Mouse (Mus musculus): ENCODE results near the gene Eya3. TPM values are rescaled to one million over a fixed set of nuclear protein-coding genes. Genes with fewer than 3 reads are reported as not detected.
"Not testable (repeated sequence)": the region's sequence is repeated elsewhere in the genome, so short reads cannot be mapped to it uniquely, and the experiment has no call there.

The Eya3 gene
- polyA plus RNA-seq, 1 experiment from 2014 or later, result 34.1 TPM

- not testable (repeated sequence) for H3K9ac ChIP-seq (ENCODE audit: low read depth, low read length)
Observed at GRCm38 (mm10) chr4:132737154-132737553, 98.4 kb downstream of the Eya3 start.

GRCm38 (mm10) chr4:132741491-132741890, 102.7 kb downstream of the Eya3 start:
- no peak for ATAC-seq (ENCODE audit: low FRiP score)
- WGBS, result 91% methylated on average over 7 of the region's 7 CpGs

More at GRCm38 (mm10) chr4:132737154-132737553, 98.4 kb downstream of the Eya3 start:
- not testable (repeated sequence) for DNase-seq (ENCODE audit: low spot score); H3K27me3 ChIP-seq (ENCODE audit: control insufficient read depth, insufficient read depth, low read length); H3K4me2 ChIP-seq (replicated peaks; ENCODE audit: low read depth, low read length); H3K27ac ChIP-seq (ENCODE audit: low read depth, low read length); H3K4me1 ChIP-seq (replicated peaks; ENCODE audit: control insufficient read depth, insufficient read depth, low read length); H3K9me3 ChIP-seq (ENCODE audit: control insufficient read depth, low read length); ATAC-seq (ENCODE audit: low FRiP score); H3K36me3 ChIP-seq (ENCODE audit: control insufficient read depth, insufficient read depth, low read length); H3K4me3 ChIP-seq (ENCODE audit: low read depth, low read length)
- 92% methylated on average over 9 of the region's 9 CpGs for whole genome bisulfite sequencing

GRCm38 (mm10) chr4:132743992-132744911, 105.5 kb downstream of the Eya3 start:
- Histone ChIP-seq H3K27me3 (ENCODE audit: control insufficient read depth, insufficient read depth, low read length) (no peaks in the 10 kb centered on the region), H3K9ac (ENCODE audit: low read depth, low read length) (no peak overlapping the region), H3K4me3 (ENCODE audit: low read depth, low read length) (no peak overlapping the region), H3K27ac (ENCODE audit: low read depth, low read length) (no peak overlapping the region), H3K9me3 (ENCODE audit: control insufficient read depth, low read length) (no peaks in the 10 kb centered on the region), H3K36me3 (ENCODE audit: control insufficient read depth, insufficient read depth, low read length) (no peaks in the 10 kb centered on the region), H3K4me1 (replicated peaks; ENCODE audit: control insufficient read depth, insufficient read depth, low read length) (no peaks in the 10 kb centered on the region), H3K4me2 (replicated peaks; ENCODE audit: low read depth, low read length) (no peak overlapping the region)
- no peak for DNase-seq (ENCODE audit: low spot score)
- 83% methylated on average over 11 of the region's 11 CpGs for WGBS
- ATAC-seq (ENCODE audit: low FRiP score), result no peak

More at GRCm38 (mm10) chr4:132741491-132741890, 102.7 kb downstream of the Eya3 start:
- H3K27ac ChIP-seq (ENCODE audit: low read depth, low read length), result no peak overlapping the region
- DNase-seq (ENCODE audit: low spot score), result no peak
- H3K9ac ChIP-seq (ENCODE audit: low read depth, low read length), result no peak overlapping the region
- no peaks in the 10 kb centered on the region for H3K9me3 ChIP-seq (ENCODE audit: control insufficient read depth, low read length)
- no peaks in the 10 kb centered on the region for H3K36me3 ChIP-seq (ENCODE audit: control insufficient read depth, insufficient read depth, low read length)
- no peak overlapping the region for H3K4me3 ChIP-seq (ENCODE audit: low read depth, low read length)
- no peak overlapping the region for H3K4me2 ChIP-seq (replicated peaks; ENCODE audit: low read depth, low read length)
- H3K27me3 ChIP-seq (ENCODE audit: control insufficient read depth, insufficient read depth, low read length), result no peaks in the 10 kb centered on the region
- no peaks in the 10 kb centered on the region for H3K4me1 ChIP-seq (replicated peaks; ENCODE audit: control insufficient read depth, insufficient read depth, low read length)

GRCm38 (mm10) chr4:132746911-132747517, 108.2 kb downstream of the Eya3 start:
- H3K9ac ChIP-seq (ENCODE audit: low read depth, low read length), result no peak overlapping the region
- ATAC-seq (ENCODE audit: low FRiP score), result no peak
- H3K4me3 ChIP-seq (ENCODE audit: low read depth, low read length), result no peak overlapping the region
- 86% methylated on average over 9 of the region's 9 CpGs for WGBS
- no peaks in the 10 kb centered on the region for H3K4me1 ChIP-seq (replicated peaks; ENCODE audit: control insufficient read depth, insufficient read depth, low read length)
- H3K9me3 ChIP-seq (ENCODE audit: control insufficient read depth, low read length), result no peaks in the 10 kb centered on the region
- no peaks in the 10 kb centered on the region for H3K36me3 ChIP-seq (ENCODE audit: control insufficient read depth, insufficient read depth, low read length)
- H3K27me3 ChIP-seq (ENCODE audit: control insufficient read depth, insufficient read depth, low read length), result no peaks in the 10 kb centered on the region
- DNase-seq (ENCODE audit: low spot score), result no peak
- no peak overlapping the region for H3K27ac ChIP-seq (ENCODE audit: low read depth, low read length)
- no peak overlapping the region for H3K4me2 ChIP-seq (replicated peaks; ENCODE audit: low read depth, low read length)

GRCm38 (mm10) chr4:132747664-132748259, 109.0 kb downstream of the Eya3 start:
- no peak overlapping the region for H3K4me3 ChIP-seq (ENCODE audit: low read depth, low read length)
- ATAC-seq (ENCODE audit: low FRiP score), result no peak
- no peak overlapping the region for H3K4me2 ChIP-seq (replicated peaks; ENCODE audit: low read depth, low read length)

GRCm38 (mm10) chr4:132748778-132749177, 110.0 kb downstream of the Eya3 start:
- WGBS, result 91% methylated on average over 4 of the region's 4 CpGs
- Histone ChIP-seq H3K36me3 (ENCODE audit: control insufficient read depth, insufficient read depth, low read length) (no peaks in the 10 kb centered on the region), H3K27me3 (ENCODE audit: control insufficient read depth, insufficient read depth, low read length) (no peaks in the 10 kb centered on the region), H3K4me1 (replicated peaks; ENCODE audit: control insufficient read depth, insufficient read depth, low read length) (no peaks in the 10 kb centered on the region), H3K4me2 (replicated peaks; ENCODE audit: low read depth, low read length) (no peak overlapping the region), H3K27ac (ENCODE audit: low read depth, low read length) (no peak overlapping the region), H3K4me3 (ENCODE audit: low read depth, low read length) (no peak overlapping the region), H3K9me3 (ENCODE audit: control insufficient read depth, low read length) (no peaks in the 10 kb centered on the region), H3K9ac (ENCODE audit: low read depth, low read length) (no peak overlapping the region)
- ATAC-seq (ENCODE audit: low FRiP score) (no peak), DNase-seq (ENCODE audit: low spot score) (no peak)

More at GRCm38 (mm10) chr4:132747664-132748259, 109.0 kb downstream of the Eya3 start:
- Histone ChIP-seq H3K4me1 (replicated peaks; ENCODE audit: control insufficient read depth, insufficient read depth, low read length) (no peaks in the 10 kb centered on the region), H3K27me3 (ENCODE audit: control insufficient read depth, insufficient read depth, low read length) (no peaks in the 10 kb centered on the region), H3K9ac (ENCODE audit: low read depth, low read length) (no peak overlapping the region), H3K36me3 (ENCODE audit: control insufficient read depth, insufficient read depth, low read length) (no peaks in the 10 kb centered on the region), H3K9me3 (ENCODE audit: control insufficient read depth, low read length) (no peaks in the 10 kb centered on the region), H3K27ac (ENCODE audit: low read depth, low read length) (no peak overlapping the region)
- WGBS, result 78% methylated on average over 9 of the region's 9 CpGs
- DNase-seq (ENCODE audit: low spot score), result no peak

GRCm38 (mm10) chr4:132749258-132749982, 110.6 kb downstream of the Eya3 start:
- Histone ChIP-seq H3K9ac (ENCODE audit: low read depth, low read length) (no peak overlapping the region), H3K9me3 (ENCODE audit: control insufficient read depth, low read length) (no peaks in the 10 kb centered on the region), H3K4me1 (replicated peaks; ENCODE audit: control insufficient read depth, insufficient read depth, low read length) (no peaks in the 10 kb centered on the region), H3K27ac (ENCODE audit: low read depth, low read length) (no peak overlapping the region), H3K27me3 (ENCODE audit: control insufficient read depth, insufficient read depth, low read length) (no peaks in the 10 kb centered on the region), H3K36me3 (ENCODE audit: control insufficient read depth, insufficient read depth, low read length) (no peaks in the 10 kb centered on the region), H3K4me3 (ENCODE audit: low read depth, low read length) (no peak overlapping the region), H3K4me2 (replicated peaks; ENCODE audit: low read depth, low read length) (no peak overlapping the region)
- ATAC-seq (ENCODE audit: low FRiP score) (no peak), DNase-seq (ENCODE audit: low spot score) (no peak)
- 86% methylated on average over 6 of the region's 6 CpGs for WGBS

- no peaks in the 10 kb centered on the region for H3K36me3 ChIP-seq (ENCODE audit: control insufficient read depth, insufficient read depth, low read length)
- no peaks in the 10 kb centered on the region for H3K4me1 ChIP-seq (replicated peaks; ENCODE audit: control insufficient read depth, insufficient read depth, low read length)
- DNase-seq (ENCODE audit: low spot score) (no peak), ATAC-seq (ENCODE audit: low FRiP score) (no peak)
- H3K27ac ChIP-seq (ENCODE audit: low read depth, low read length), result no peak overlapping the region
- no peak overlapping the region for H3K9ac ChIP-seq (ENCODE audit: low read depth, low read length)
- no peak overlapping the region for H3K4me2 ChIP-seq (replicated peaks; ENCODE audit: low read depth, low read length)
- H3K27me3 ChIP-seq (ENCODE audit: control insufficient read depth, insufficient read depth, low read length), result peaks cover 4% of the 10 kb centered on the region; the same call in 1 of the 2 replicates
- 77% methylated on average over 6 of the region's 6 CpGs for WGBS
- H3K9me3 ChIP-seq (ENCODE audit: control insufficient read depth, low read length), result no peaks in the 10 kb centered on the region
- H3K4me3 ChIP-seq (ENCODE audit: low read depth, low read length), result no peak overlapping the region
Observed at GRCm38 (mm10) chr4:132752992-132753391, 114.2 kb downstream of the Eya3 start.

All from hindbrain, embryonic 11.5 days (tissue).